31 mouse cellular contexts compared by ENCODE assay signal in genomic region chr13:104596199-104596598, GRCm38 (mm10).
"Had no signal": no experiment of that assay in that cellular context is flagged by ENCODE, and none has a peak within 500 bp of the region (broad histone marks: within the 10 kb centered on the region; RNA-seq: fewer than 3 reads in every experiment).

No protein-coding gene starts in this region.

- H3K9ac ChIP-seq: limb, embryonic 12.5 days; limb, embryonic 13.5 days; limb, embryonic 15.5 days; liver, embryonic 12.5 days; liver, embryonic 13.5 days; liver, embryonic 14.5 days; liver, embryonic 15.5 days; liver, postnatal 0 days; lung, embryonic 14.5 days; lung, embryonic 15.5 days; midbrain, embryonic 12.5 days; midbrain, embryonic 13.5 days; midbrain, embryonic 15.5 days; neural tube, embryonic 12.5 days had no signal

- H3K4me1 ChIP-seq: limb, embryonic 12.5 days; limb, embryonic 13.5 days; limb, embryonic 15.5 days; liver, embryonic 12.5 days; liver, embryonic 13.5 days; liver, embryonic 15.5 days; lung, embryonic 15.5 days; megakaryocyte, embryonic 14.5 days; midbrain, embryonic 12.5 days; midbrain, embryonic 13.5 days; midbrain, embryonic 15.5 days; neural tube, embryonic 12.5 days had no signal

- DNase-seq: left cerebral cortex, postnatal 4 days; liver; liver, embryonic 13.5 days; liver, postnatal 0 days; lung, adult 18-20 months; lung, adult 2 months; lung, embryonic 14.5 days; lung, postnatal 10 days; lung, postnatal 14 days; lung, postnatal 36 days; lung, postnatal 4 days; midbrain, embryonic 14.5 days had no signal

- ATAC-seq: liver, embryonic 12.5 days; liver, postnatal 0 days; lung, postnatal 0 days; midbrain, embryonic 13.5 days; midbrain, embryonic 15.5 days; midbrain, embryonic 16.5 days had no signal

- H3K9me3 ChIP-seq: limb, embryonic 12.5 days; limb, embryonic 13.5 days; limb, embryonic 15.5 days; liver, embryonic 12.5 days; liver, embryonic 13.5 days; liver, embryonic 15.5 days; lung, embryonic 15.5 days; megakaryocyte, embryonic 14.5 days; midbrain, embryonic 10.5 days; midbrain, embryonic 12.5 days; midbrain, embryonic 13.5 days; midbrain, embryonic 15.5 days; neural tube, embryonic 12.5 days had no signal

- H3K4me3 ChIP-seq: limb, embryonic 12.5 days; limb, embryonic 13.5 days; limb, embryonic 15.5 days; liver, embryonic 12.5 days; liver, embryonic 13.5 days; liver, embryonic 15.5 days; lung, embryonic 15.5 days; megakaryocyte, embryonic 14.5 days; midbrain, embryonic 10.5 days; midbrain, embryonic 12.5 days; midbrain, embryonic 13.5 days; midbrain, embryonic 15.5 days; myocyte; neural tube, embryonic 12.5 days had no signal

- H3K27me3 ChIP-seq: limb, embryonic 12.5 days; limb, embryonic 13.5 days; limb, embryonic 15.5 days; liver, embryonic 12.5 days; liver, embryonic 13.5 days; liver, embryonic 15.5 days; lung, embryonic 15.5 days; midbrain, embryonic 12.5 days; midbrain, embryonic 13.5 days; midbrain, embryonic 15.5 days; neural tube, embryonic 12.5 days had no signal

- H3K27ac ChIP-seq: limb, embryonic 12.5 days; limb, embryonic 13.5 days; limb, embryonic 15.5 days; liver, embryonic 12.5 days; liver, embryonic 13.5 days; liver, embryonic 14.5 days; liver, embryonic 15.5 days; lung, embryonic 15.5 days; macrophage; midbrain, embryonic 10.5 days; midbrain, embryonic 12.5 days; midbrain, embryonic 13.5 days; midbrain, embryonic 15.5 days; neural tube, embryonic 12.5 days had no signal

- H3K36me3 ChIP-seq: limb, embryonic 12.5 days; limb, embryonic 13.5 days; limb, embryonic 15.5 days; liver, embryonic 12.5 days; liver, embryonic 13.5 days; liver, embryonic 15.5 days; lung, embryonic 15.5 days; midbrain, embryonic 10.5 days; midbrain, embryonic 12.5 days; midbrain, embryonic 13.5 days; midbrain, embryonic 15.5 days; neural tube, embryonic 12.5 days had no signal

- H3K4me2 ChIP-seq: limb, embryonic 12.5 days; limb, embryonic 13.5 days; limb, embryonic 15.5 days; liver, embryonic 11.5 days; liver, embryonic 12.5 days; liver, embryonic 13.5 days; liver, embryonic 15.5 days; lung, embryonic 14.5 days; lung, embryonic 15.5 days; midbrain, embryonic 11.5 days; midbrain, embryonic 12.5 days; midbrain, embryonic 13.5 days; midbrain, embryonic 15.5 days; neural tube, embryonic 12.5 days had no signal
